Mouse (Mus musculus): ENCODE data around the gene Alad. TPM values are rescaled to one million over a fixed set of nuclear protein-coding genes. Genes with fewer than 3 reads are reported as not detected.

The Alad gene
- polyA plus RNA-seq, 1 experiment: 87.7 TPM

Other genes starting within 250 kb of the Alad start
- gene Fkbp15, start 159.4 kb downstream of the Alad start, polyA plus RNA-seq (2012; ENCODE audit: insufficient read depth, insufficient read length, missing spikeins): 13.0 and 13.5 TPM in 2 replicates
- gene Slc31a1, start 159.2 kb downstream of the Alad start, polyA plus RNA-seq (2012; ENCODE audit: insufficient read depth, insufficient read length, missing spikeins): 18.6 and 21.6 TPM in 2 replicates
- 52.5 and 76.2 TPM in 2 replicates for gene Cdc26, start 111.3 kb downstream of the Alad start, polyA plus RNA-seq (2012; ENCODE audit: insufficient read depth, insufficient read length, missing spikeins)
- 5.1 and 5.4 TPM in 2 replicates for gene Prpf4, start 111.1 kb downstream of the Alad start, polyA plus RNA-seq (2012; ENCODE audit: insufficient read depth, insufficient read length, missing spikeins)
- gene Rnf183, start 84.7 kb downstream of the Alad start, polyA plus RNA-seq (2012; ENCODE audit: insufficient read depth, insufficient read length, missing spikeins): not detected in 2 replicates
- not detected in 2 replicates for gene Wdr31, start 49.0 kb downstream of the Alad start, polyA plus RNA-seq (2012; ENCODE audit: insufficient read depth, insufficient read length, missing spikeins)
- not detected in 2 replicates for gene Bspry, start 39.9 kb downstream of the Alad start, polyA plus RNA-seq (2012; ENCODE audit: insufficient read depth, insufficient read length, missing spikeins)
- 9.1 and 14.9 TPM in 2 replicates for gene Hdhd3, start 16.5 kb downstream of the Alad start, polyA plus RNA-seq (2012; ENCODE audit: insufficient read depth, insufficient read length, missing spikeins)
- gene Pole3, start 5.2 kb upstream of the Alad start, polyA plus RNA-seq (2012; ENCODE audit: insufficient read depth, insufficient read length, missing spikeins): 41.9 and 44.2 TPM in 2 replicates
- not detected in 2 replicates for gene 4933430I17Rik, start 5.5 kb upstream of the Alad start, polyA plus RNA-seq (2012; ENCODE audit: insufficient read depth, insufficient read length, missing spikeins)
- gene Rgs3, start 39.9 kb upstream of the Alad start, polyA plus RNA-seq (2012; ENCODE audit: insufficient read depth, insufficient read length, missing spikeins): 49.5 and 102 TPM in 2 replicates

Data from brown adipose tissue, adult 24 weeks (tissue).